Mouse (Mus musculus) adrenal gland, postnatal 25 days (tissue): ENCODE results near the gene Unc45a. TPM values are rescaled to one million over a fixed set of nuclear protein-coding genes. Genes with fewer than 3 reads are reported as not detected.

Source experiments
- DNase-seq: peaks from one replicate; pipeline ENCODE4 v3.0.0; 2021; ENCODE audit warnings: mixed read lengths
- long read RNA-seq: library from polyadenylated mRNA; stranded (forward); transcript quantifications from one replicate; pipeline ENCODE4 v2.0.0, GENCODE M21; 2021
- total RNA-seq: library from RNA; stranded (reverse); gene quantifications from 2 replicates; pipeline ENCODE4 v1.2.3, GENCODE M21; 2021

Gene Unc45a
- total RNA-seq, result 47.0 and 49.5 TPM in 2 replicates
- long read RNA-seq, transcript Unc45a-201 (20 exons, 3,260 nt), result major isoform, 42 of 104 reads
- long read RNA-seq, partial matches to known transcripts, result 10 of 104 reads
- long read RNA-seq, other reads (novel, unspliced or antisense), result 51 of 104 reads

GRCm38 (mm10) chr7:80340793-80341192, at the start of gene Unc45a:
TSS of gene Unc45a (minus strand) at chr7:80341005.
- DNase-seq, result peak; percentile 67

- DNase-seq, result peak; percentile 54
These were observed 47.1 kb upstream of the Unc45a start, which contains the start of gene Fes for GRCm38 (mm10) chr7:80387633-80388543. TSS of gene Fes (minus strand) at chr7:80387946.

GRCm38 (mm10) chr7:80387033-80387632, 46.3 kb upstream of the Unc45a start:
- DNase-seq, result no peak

GRCm38 (mm10) chr7:80386235-80386930, 45.6 kb upstream of the Unc45a start:
- DNase-seq, result peak; percentile 93

GRCm38 (mm10) chr7:80382919-80383318, 42.1 kb upstream of the Unc45a start:
- no peak for DNase-seq

- peak; percentile 50 for DNase-seq
These were observed 38.7 kb upstream of the Unc45a start for GRCm38 (mm10) chr7:80379531-80379930.

- peak; percentile 59 for DNase-seq
These were observed 36.7 kb upstream of the Unc45a start for GRCm38 (mm10) chr7:80377471-80377870.

- DNase-seq, result no peak
These were observed 35.4 kb upstream of the Unc45a start for GRCm38 (mm10) chr7:80376192-80376591.

GRCm38 (mm10) chr7:80375376-80376039, 34.7 kb upstream of the Unc45a start:
- no peak for DNase-seq

- DNase-seq, result no peak
These were observed 33.9 kb upstream of the Unc45a start for GRCm38 (mm10) chr7:80374733-80375132.

GRCm38 (mm10) chr7:80374280-80374679, 33.5 kb upstream of the Unc45a start:
- DNase-seq, result no peak

GRCm38 (mm10) chr7:80373850-80374249, 33.0 kb upstream of the Unc45a start:
- no peak for DNase-seq

- DNase-seq, result no peak
These were observed 32.5 kb upstream of the Unc45a start for GRCm38 (mm10) chr7:80373352-80373751.

GRCm38 (mm10) chr7:80372667-80373066, 31.9 kb upstream of the Unc45a start:
- no peak for DNase-seq

GRCm38 (mm10) chr7:80372166-80372565, 31.4 kb upstream of the Unc45a start:
- DNase-seq, result no peak

GRCm38 (mm10) chr7:80371041-80371751, 30.4 kb upstream of the Unc45a start, which contains the start of gene Man2a2:
TSS of gene Man2a2 (minus strand) at chr7:80371375.
- peak; percentile 87 for DNase-seq

- DNase-seq, result peak; percentile 80
These were observed 29.8 kb upstream of the Unc45a start for GRCm38 (mm10) chr7:80370649-80371040.

GRCm38 (mm10) chr7:80369967-80370431, 29.2 kb upstream of the Unc45a start:
- DNase-seq, result no peak

- no peak for DNase-seq
These were observed 28.7 kb upstream of the Unc45a start for GRCm38 (mm10) chr7:80369461-80369860.

- DNase-seq, result peak; percentile 53
These were observed 28.0 kb upstream of the Unc45a start for GRCm38 (mm10) chr7:80368635-80369421.
